Mouse (Mus musculus) cerebellum, postnatal 14 days (tissue): Measurements from ENCODE around the gene Tanc1.

Experiments
- DNase-seq, 2 experiments: peaks; one replicate each; pipeline ENCODE4 v3.0.0; 2021; ENCODE audit warnings: mixed read lengths in 2 of 2

Gene Tanc1

DNA sequence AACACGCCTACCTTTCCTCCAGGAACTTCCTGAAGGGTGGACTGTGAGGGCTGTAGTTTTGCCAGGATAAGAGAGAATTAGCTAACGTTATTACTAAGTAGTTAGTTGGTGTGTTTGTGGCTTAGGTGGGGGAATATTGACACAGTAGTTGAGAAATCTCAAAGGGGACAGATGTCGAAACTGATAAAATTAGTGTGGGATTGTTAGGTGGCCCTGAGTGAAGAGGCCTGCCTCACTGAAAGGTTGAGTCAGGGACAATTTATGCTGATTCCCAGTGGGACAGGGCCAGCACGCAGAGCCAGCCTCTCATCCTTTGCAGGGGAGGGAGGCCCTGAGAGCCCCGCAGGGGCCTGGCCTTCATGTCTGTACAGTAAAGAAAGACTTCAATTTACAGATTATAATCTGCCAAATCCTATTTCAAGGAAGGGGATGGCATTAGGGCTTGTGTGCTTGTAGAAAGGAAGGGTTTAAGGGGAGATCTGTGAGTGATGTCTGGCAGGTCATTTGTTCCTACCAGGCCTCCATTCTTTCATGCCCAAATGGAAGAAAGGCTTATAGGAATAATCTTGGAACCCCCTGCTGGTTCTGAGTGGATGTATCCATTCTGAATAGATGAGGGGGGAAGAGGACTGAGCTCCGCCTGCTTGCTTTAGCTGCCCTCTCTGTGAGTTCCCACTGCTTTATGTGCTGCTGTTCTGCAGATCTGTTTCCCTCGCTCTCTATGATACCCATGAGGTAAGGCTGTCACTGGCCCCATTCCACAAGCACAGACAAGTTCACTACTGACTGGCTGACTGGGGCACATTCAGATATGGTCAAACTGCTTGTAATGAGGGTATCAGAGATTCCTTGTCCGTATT lies 41.7 kb downstream of the Tanc1 start:
- DNase-seq: peak; percentile 41 to 57

- peak in 1 of 2 experiments; percentile 49 for DNase-seq
Observed at GRCm38 (mm10) chr2:59655471-59655870, 43.6 kb downstream of the Tanc1 start.

DNA sequence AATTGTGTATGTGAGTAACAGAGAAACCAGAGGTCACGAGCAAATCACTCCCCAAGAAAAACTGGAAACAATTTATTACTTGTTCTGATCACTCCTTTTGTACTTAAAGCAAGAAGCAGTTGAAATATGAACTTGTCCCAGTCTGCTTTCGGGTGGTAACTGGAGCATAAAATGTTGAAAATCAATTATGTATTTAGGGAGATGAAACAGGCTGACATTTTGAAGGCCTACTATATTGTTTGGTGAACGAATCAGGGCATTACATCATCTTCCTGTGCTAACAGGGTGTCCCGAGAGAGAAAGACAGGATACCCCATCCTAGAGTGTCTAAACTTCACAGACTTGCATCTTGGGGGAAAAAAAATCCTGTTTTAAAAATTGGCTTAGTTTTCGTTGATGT lies 44.8 kb downstream of the Tanc1 start:
- no peak for DNase-seq

DNA sequence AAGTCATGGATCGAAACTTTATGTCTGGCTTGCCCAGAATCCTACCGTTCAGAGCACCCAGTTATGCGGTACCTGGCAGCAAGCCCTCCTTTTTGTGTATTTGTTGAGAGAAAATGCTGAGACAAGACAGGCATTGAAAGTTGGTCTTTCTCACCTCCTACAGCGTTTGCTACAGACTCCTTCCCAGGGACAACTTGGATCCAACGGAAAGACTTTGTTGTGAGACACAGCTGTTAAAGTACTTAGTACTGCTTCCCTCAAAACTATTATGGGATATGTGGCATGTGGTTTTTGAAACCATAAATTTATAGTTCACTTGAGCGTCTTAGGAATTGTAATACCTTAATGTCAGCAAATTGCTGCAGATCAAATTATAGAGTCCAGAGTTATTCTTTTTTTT lies 47.8 kb downstream of the Tanc1 start:
- DNase-seq: no peak

- DNase-seq: no peak
Observed at GRCm38 (mm10) chr2:59660891-59661805, 49.3 kb downstream of the Tanc1 start.

DNA sequence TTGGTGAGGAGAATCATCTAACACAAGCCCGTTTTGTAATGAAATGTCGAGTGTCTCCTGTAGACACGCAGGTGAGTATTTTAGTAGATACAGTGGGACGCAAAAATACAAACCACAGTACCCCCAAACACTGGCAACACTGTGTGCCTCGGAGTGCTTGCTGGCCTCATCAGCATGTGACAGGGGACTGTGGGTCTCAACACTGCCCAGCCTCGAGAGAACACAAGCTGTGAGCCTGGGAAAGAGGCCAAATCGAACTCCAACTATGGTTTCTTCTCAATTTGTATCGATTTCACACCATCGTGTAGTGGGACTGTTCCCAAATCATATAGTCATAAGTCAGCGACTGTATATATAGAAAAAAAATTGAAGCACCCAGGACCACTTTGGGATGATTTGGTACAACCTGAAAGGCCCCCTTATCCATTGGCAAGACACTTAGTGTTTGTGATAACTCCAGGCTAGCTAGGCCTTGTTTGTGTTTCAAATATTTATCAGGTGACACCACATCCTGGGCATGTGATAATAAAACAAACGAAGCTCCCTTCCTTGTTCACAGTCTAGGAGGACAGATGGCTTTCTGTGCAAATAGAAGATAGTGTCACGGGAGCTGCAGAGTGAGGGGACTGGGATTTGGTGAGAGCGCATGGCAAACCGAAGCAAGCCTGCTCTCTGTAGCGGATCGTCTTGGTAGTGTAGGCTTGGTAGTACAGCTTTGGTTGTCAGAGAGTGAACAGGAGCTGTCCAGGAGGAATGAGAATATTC lies 53.1 kb downstream of the Tanc1 start:
- peak; percentile 51 to 64 for DNase-seq

DNA sequence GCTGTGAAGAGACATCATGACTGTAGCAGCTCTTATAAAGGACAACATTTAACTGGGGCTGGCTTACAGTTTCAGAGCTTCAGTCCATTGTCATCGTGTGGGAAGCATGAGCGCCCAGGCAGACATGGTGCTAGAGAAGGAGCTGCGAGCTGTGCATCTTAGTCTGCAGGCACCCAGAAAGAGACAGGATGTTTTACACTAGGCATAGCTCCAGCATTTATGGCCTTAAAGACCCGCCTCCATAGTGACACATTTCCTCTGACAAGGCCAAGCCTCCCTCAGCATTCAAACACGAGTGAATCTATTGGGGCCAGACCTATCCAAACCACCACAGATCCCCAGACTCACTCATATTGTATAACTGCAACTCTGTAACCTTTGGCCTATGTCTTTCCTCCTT lies 54.7 kb downstream of the Tanc1 start:
- DNase-seq: no peak

GRCm38 (mm10) chr2:59670087-59671060 lies 58.5 kb downstream of the Tanc1 start:
- DNase-seq: no peak

DNA sequence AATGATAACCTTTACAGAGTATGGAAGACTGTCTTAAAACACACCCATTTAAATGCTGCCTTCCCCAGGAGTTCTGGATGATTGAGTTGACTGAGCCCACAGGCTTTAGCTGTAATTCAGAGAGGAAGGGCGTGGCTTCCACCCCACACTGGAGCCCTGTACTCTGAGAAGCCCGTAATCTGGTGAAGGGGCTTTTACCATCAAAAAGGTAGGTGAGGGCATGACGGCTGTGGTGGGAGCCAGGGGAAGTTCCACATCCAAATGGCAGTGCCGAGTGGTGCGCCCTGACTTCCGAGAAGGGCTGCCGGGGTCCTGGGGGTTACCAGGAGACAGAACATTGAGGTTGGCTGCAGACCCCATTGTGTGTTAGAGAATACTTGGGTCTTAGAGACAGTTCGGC lies 59.8 kb downstream of the Tanc1 start:
- DNase-seq: no peak

- DNase-seq: no peak
Observed at GRCm38 (mm10) chr2:59672086-59672485, 60.2 kb downstream of the Tanc1 start.

DNA sequence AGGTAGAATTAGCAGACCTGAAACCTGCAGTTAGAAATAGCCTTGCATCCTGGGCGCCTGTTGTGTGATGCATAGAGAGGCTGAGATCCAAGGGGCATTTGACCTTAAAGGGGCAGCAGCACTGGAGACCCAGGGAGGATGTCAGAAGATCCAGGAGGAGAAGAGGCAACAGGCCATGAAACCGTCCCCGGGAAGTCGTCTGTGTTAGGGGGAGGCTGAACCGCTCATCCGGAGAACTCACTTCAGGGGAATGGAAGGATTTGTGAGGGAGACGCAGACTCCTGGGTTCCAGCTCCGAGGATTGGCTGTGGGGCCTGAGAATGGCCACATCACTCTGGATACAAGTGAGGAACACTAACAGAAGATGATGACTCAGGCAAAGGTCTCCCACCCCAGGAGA lies 60.8 kb downstream of the Tanc1 start:
- DNase-seq: no peak

DNA sequence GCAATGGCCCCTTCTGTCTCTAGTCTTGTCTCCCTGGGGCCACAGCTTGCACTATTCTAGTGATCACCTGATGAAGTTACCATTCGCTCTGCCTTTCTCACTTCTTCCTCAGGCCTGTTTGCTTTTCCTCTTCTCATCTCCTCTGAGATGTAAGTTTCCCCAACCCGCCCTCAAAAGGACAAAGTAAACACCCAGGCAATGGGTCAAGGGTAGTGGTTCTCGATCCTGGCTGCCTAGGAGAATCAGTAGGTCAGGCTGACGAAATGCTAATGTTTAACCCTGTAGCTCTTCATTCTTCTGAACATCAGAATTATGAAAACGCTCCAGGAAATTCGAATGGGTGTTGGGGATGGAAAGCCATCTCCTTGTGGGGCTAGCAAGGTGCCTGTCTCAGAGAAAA lies 61.5 kb downstream of the Tanc1 start:
- no peak for DNase-seq

DNA sequence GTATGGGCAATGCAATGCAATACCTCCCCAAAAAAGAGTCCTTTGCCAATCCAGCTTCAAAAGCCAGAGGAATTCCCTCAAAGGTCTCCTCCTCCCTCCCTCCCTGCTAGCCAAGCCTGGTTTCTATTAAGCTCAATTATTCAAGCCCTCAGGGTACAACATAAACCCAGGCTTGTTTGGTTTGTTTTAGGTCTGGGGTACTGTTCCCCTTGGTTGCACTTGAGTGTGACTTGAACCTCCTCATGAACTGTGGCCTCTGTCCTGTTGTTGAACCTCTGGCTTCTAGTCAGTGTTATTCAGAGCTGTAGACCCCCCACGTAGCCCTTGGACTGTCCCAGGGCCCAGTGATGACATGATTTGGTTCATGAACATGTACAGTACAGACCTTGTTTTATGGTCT lies 62.0 kb downstream of the Tanc1 start:
- no peak for DNase-seq

DNA sequence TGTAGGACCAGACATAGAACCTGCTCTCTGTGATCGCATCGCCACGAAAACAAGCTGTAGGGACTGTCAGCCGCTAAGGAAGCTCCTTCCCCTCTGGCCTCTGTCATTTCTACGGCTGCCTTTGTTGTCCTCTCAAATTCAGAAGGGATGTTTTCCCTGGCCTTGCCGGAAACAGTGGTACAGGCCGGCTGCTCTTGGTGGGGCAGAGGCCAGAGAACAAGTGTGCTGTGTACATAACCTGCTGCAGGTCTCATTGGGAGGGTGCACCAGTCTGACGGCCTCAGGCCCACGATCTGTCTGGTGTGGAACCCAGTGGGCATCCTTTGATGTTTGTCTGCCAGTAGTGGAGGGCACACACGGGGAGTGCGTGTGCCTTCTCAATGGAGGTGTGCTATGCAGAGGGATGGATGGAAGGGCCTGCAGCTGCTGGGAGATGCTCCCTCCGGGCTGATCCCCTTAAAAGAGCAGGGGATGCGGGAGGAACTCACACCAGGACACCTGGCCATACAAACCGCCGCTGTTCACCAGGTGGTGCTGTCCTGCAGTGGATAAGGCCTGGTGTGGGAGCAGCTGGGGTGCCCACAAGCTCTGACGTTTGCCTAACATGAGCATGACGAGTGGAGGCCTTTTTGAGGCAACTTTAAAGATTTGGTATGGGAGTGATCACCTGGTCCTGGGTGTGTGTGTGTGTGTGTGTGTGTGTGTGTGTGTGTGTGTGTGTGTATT lies 63.6 kb downstream of the Tanc1 start:
- DNase-seq: no peak

DNA sequence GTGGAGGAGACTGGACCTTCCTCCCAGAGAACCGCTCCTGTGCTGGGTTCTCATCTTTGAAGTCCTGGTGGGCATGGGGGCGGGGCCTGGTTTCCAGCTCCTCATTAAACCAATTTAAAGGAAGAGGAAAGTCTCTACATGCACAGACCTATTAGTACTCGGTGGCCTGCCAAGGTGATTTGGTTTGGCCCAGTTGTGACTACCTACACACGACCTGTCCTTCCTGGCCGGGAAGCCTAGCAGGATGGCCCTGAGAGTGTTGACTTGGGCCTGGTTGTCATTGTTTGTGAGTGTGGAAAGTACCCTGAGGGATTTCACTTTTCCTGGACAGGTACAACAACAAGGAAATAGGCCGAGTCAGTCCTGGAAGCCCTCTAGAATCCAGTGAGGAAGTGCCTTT lies 64.2 kb downstream of the Tanc1 start:
- no peak for DNase-seq

DNA sequence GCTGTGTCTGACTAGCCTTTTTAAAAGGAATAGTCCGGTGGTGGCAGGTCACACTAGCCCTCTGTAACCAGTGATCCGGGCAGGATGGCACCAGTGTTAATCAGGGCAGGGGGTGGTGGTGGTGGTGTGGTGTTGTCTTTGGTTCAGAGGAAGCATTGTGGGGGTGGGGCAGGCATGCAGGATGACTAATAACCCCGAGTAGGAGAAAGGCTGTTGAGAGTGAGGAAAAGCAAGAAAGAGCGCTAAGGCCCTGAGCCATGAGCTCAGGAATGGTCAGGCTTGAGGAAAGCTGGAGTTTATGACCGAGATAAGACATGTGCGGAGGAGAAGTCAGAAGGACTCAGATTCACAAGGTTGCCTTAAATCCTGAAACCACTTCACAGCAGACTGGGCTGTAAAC lies 64.6 kb downstream of the Tanc1 start:
- DNase-seq: no peak

DNA sequence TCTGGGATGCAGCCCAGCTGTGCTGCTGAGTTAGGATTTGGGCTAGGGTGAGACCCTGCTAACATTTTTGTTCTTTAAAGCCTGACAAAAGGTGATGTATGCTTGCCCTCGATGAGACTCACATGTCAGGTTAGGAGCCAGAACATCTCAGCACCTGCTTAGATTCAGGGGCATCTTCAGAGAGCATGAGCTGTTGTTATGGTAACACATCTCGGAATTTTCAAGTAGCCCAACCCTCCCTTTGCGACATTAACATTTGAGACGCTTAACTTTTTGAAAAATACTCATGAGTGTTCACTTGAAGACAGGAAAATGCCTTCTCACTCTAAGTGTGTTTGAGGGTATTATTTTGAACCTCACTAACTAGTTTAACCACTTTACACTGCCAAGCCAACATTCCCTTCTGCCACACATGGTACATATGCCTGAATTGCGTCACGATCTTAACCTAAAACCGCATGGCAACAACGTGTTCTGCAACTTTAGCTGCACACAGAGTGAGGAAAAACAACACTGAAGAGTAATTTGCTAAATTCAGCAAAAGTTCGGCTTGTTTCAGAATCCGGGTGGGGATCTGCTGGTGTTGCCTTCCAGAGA lies 67.7 kb downstream of the Tanc1 start:
- DNase-seq: no peak

DNA sequence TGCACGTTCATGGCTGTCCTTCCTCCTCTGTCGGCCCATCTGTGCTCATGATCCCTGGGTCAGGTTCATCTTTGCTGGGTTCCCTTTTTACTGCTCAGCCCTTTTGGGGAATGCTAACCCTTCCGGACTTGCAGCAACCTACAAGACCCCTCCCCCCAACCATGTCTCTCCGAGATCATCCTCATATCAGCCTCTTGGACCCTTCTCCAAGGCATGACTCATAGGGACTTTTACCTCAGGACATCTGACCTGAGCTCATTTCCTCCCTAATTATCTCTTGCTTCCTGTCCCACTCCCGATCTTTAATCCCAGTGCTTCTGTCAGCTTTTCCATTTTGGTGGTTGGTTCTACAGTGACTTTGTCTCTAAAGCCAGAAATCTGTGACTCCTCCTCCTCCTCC lies 68.9 kb downstream of the Tanc1 start:
- DNase-seq: no peak

- no peak for DNase-seq
Observed at GRCm38 (mm10) chr2:59681181-59681580, 69.3 kb downstream of the Tanc1 start.

GRCm38 (mm10) chr2:59684864-59685605 lies 73.2 kb downstream of the Tanc1 start:
- DNase-seq: no peak
